Mouse (Mus musculus) embryonic facial prominence, embryonic 15.5 days (tissue): ENCODE results near the gene Klf4. TPM values are rescaled to one million over a fixed set of nuclear protein-coding genes. Genes with fewer than 3 reads are reported as not detected.

Experiments
- ATAC-seq: fragments of 200-750 bp; cut with Nextera tagmentation; 2 replicates; pipeline ENCODE4 v1.8.0; 2017; ENCODE audit warnings: low read depth, moderate TSS enrichment; ENCODE audit not compliant: insufficient number of reproducible peaks, low FRiP score, low TSS enrichment
- H3K27ac ChIP-seq: fragments of 300-500 bp; sonication (generic); replicated peaks from 2 replicates; pipeline ENCODE4 v1.5.1; 2015; ENCODE audit warnings: mild to moderate bottlenecking, inconsistent platforms
- H3K27me3 ChIP-seq: fragments of 300-500 bp; sonication (generic); 2 replicates; pipeline ENCODE4 v1.6.1; 2015; ENCODE audit warnings: inconsistent platforms
- H3K36me3 ChIP-seq: fragments of 300-500 bp; sonication (generic); 2 replicates; pipeline ENCODE4 v1.6.1; 2015; ENCODE audit warnings: mild to moderate bottlenecking, inconsistent platforms
- H3K4me1 ChIP-seq: fragments of 300-500 bp; sonication (generic); 2 replicates; pipeline ENCODE4 v1.6.1; 2015; ENCODE audit warnings: inconsistent platforms
- H3K4me2 ChIP-seq: fragments of 300-500 bp; sonication (generic); replicated peaks from 2 replicates; pipeline ENCODE4 v1.6.1; 2015; ENCODE audit warnings: mild to moderate bottlenecking, inconsistent platforms
- H3K4me3 ChIP-seq: fragments of 300-500 bp; sonication (generic); replicated peaks from 2 replicates; pipeline ENCODE4 v1.5.1; 2015; ENCODE audit warnings: mild to moderate bottlenecking, inconsistent platforms
- H3K9ac ChIP-seq: fragments of 300-500 bp; sonication (generic); 2 replicates; pipeline ENCODE4 v1.6.1; 2015; ENCODE audit warnings: inconsistent platforms
- H3K9me3 ChIP-seq: fragments of 300-500 bp; sonication (generic); replicated peaks from 2 replicates; pipeline ENCODE4 v1.6.1; 2016; ENCODE audit warnings: inconsistent platforms
- WGBS: fragments of 180-500 bp; shearing (Covaris S2); methylation state at CpG from one replicate; pipeline ENCODE4 v1.1.7; 2015; 5-methylcytosine and 5-hydroxymethylcytosine counted together
- polyA plus RNA-seq: library from polyadenylated mRNA; unstranded; fragments of >200 nt; fragmentation: Nextera tagmentation; extraction: Ambion mirVana; gene quantifications from 2 replicates; pipeline ENCODE4 v1.2.1, GENCODE M21; 2015

Klf4 gene
- polyA plus RNA-seq, result 43.0 and 45.2 TPM in 2 replicates

DNA sequence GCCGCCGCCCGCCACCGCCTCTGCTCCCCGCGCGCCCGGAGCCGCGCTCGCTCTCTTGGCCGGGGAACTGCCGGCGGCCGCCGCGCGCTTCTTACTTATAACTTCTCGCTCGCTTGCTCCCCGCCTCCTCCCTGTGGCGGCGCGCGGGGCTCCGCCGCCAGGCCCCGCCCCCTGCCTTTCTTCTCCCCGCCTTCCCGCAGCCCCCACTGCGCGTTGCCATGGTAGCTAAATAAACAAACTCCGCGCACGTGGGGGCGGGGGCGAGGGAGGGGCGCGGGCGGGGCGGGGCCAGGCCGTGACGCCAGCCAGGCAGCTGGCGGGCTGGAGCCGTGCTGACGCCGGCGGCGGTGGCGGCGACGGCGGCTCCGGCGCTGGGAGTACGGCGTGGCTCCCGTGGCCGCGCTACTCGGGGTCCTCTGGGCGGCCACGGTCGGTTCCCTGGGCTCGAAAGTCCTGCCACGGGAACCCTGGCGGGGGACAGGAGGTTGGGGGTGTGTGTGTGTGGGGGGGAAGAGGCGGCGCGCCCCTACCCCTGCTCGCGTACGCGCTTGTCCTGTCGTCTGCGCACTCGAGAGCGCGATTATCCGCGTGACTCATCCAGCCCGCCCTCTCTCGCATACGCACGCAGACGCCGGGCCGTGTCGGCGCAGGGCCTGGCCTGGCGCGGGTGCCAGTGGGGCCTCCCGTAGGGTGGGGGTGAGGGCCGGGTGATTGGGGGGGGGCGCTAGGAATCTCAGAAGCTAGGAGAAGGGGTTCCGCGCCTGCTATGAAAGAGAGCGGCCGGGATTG, at the start of gene Klf4:
Klf4 (minus strand) TSS at position 60 of the 789 bp plus-strand sequence.
- no peaks in the 10 kb centered on the region for H3K36me3 ChIP-seq
- H3K4me1 ChIP-seq, result peaks cover 27% of the 10 kb centered on the region

DNA sequence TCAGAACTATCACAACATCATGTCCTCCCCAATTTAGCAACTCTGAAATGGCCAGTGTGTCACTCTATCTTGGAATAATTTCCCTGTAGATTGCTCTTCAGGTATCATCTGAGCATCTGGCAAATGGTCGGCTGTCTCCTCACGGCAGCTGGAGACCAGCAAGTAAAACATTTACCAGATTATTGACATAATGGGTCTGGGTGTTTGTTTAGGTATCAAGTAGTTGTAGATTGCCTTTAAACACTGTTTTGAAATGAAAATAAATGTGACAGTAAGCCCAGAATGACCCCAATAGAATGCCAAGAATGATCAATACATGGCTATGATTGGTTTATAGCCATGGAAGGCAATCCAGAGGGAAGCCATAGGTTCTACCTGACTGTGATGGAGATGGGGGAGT, 39.2 kb upstream of the Klf4 start:
- 79% methylated on average over 2 of the region's 2 CpGs for WGBS
- H3K9ac ChIP-seq, result no peak overlapping the region
- H3K36me3 ChIP-seq, result no peaks in the 10 kb centered on the region
- H3K27ac ChIP-seq, result no peak overlapping the region
- no peaks in the 10 kb centered on the region for H3K4me1 ChIP-seq
- no peak overlapping the region for H3K4me3 ChIP-seq
- H3K27me3 ChIP-seq, result no peaks in the 10 kb centered on the region
- H3K4me2 ChIP-seq, result no peak overlapping the region
- H3K9me3 ChIP-seq, result no peaks in the 10 kb centered on the region
- ATAC-seq, result no peak

More for the DNA sequence above, at the start of gene Klf4:
- Histone ChIP-seq H3K27ac (peak within 1 kb of the TSS; percentile 96), H3K4me2 (peak within 1 kb of the TSS; percentile 90), H3K9ac (peak within 1 kb of the TSS; percentile 68), H3K4me3 (peak within 1 kb of the TSS; percentile 55), H3K27me3 (no peaks in the 10 kb centered on the region), H3K9me3 (no peaks in the 10 kb centered on the region)
- peak; percentile 87 for ATAC-seq
- under 1% methylated on average over 70 of the region's 99 CpGs for WGBS

GRCm38 (mm10) chr4:55567986-55568385, 35.7 kb upstream of the Klf4 start:
- Histone ChIP-seq H3K4me1 (peaks cover 6% of the 10 kb centered on the region; the same call in 1 of the 2 replicates), H3K9me3 (no peaks in the 10 kb centered on the region), H3K4me2 (no peak overlapping the region), H3K9ac (no peak overlapping the region), H3K36me3 (no peaks in the 10 kb centered on the region), H3K27me3 (no peaks in the 10 kb centered on the region), H3K27ac (no peak overlapping the region), H3K4me3 (no peak overlapping the region)
- 80% methylated on average over 9 of the region's 9 CpGs for whole genome bisulfite sequencing
- ATAC-seq, result no peak

- Histone ChIP-seq H3K27ac (no peak overlapping the region), H3K9me3 (no peaks in the 10 kb centered on the region), H3K4me1 (peaks cover 6% of the 10 kb centered on the region; the same call in 1 of the 2 replicates), H3K4me2 (no peak overlapping the region), H3K4me3 (no peak overlapping the region), H3K27me3 (no peaks in the 10 kb centered on the region), H3K9ac (no peak overlapping the region), H3K36me3 (no peaks in the 10 kb centered on the region)
- ATAC-seq, result no peak
- 57% methylated on average over 5 of the region's 5 CpGs for WGBS
Observed at GRCm38 (mm10) chr4:55567575-55567974, 35.3 kb upstream of the Klf4 start.

GRCm38 (mm10) chr4:55564317-55564716, 32.1 kb upstream of the Klf4 start:
- Histone ChIP-seq H3K4me3 (no peak overlapping the region), H3K27me3 (no peaks in the 10 kb centered on the region), H3K36me3 (no peaks in the 10 kb centered on the region), H3K4me2 (no peak overlapping the region), H3K9ac (no peak overlapping the region), H3K27ac (no peak overlapping the region), H3K4me1 (peaks cover 13% of the 10 kb centered on the region), H3K9me3 (no peaks in the 10 kb centered on the region)
- no peak for ATAC-seq
- WGBS, result 71% methylated on average over 2 of the region's 2 CpGs

- no peak overlapping the region for H3K9ac ChIP-seq
- no peak for ATAC-seq
- H3K4me1 ChIP-seq, result peaks cover 13% of the 10 kb centered on the region
- no peak overlapping the region for H3K4me3 ChIP-seq
- no peaks in the 10 kb centered on the region for H3K36me3 ChIP-seq
- 0 out of 2 replicates have a peak overlapping the region, but pooled peaks have one; percentile 0 for H3K4me2 ChIP-seq
- H3K9me3 ChIP-seq, result no peaks in the 10 kb centered on the region
- 36% methylated on average over 8 of the region's 8 CpGs for WGBS
- H3K27ac ChIP-seq, result peak overlapping the region; percentile 9; the same call in 1 of the 2 replicates
- no peaks in the 10 kb centered on the region for H3K27me3 ChIP-seq
Observed at GRCm38 (mm10) chr4:55563050-55563449, 30.8 kb upstream of the Klf4 start.

DNA sequence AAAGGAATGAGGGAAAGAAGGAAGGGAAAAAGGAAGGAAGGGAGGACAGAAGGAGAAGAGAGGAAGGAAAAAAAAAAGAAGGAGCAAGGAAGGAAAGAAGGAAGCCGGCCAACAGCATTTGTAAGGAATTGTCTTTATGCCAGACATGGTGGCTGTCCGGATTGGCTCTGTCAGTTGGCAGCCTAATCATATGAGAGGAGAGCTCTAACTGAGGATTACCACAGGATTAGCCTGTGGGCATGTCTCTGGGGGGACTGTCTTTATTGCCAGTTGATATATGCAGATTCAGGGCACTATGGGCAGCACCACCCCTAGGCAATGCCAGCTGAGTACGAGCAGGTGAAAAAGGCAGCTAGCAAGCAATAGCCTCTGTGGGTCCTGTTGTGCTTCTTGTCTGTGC, 29.8 kb upstream of the Klf4 start:
- no peaks in the 10 kb centered on the region for H3K36me3 ChIP-seq
- WGBS, result 46% methylated on average over 3 of the region's 3 CpGs
- H3K4me3 ChIP-seq, result no peak overlapping the region
- no peak for ATAC-seq
- H3K27ac ChIP-seq, result peak overlapping the region; percentile 1; the same call in 1 of the 2 replicates
- H3K27me3 ChIP-seq, result no peaks in the 10 kb centered on the region
- H3K4me2 ChIP-seq, result no peak overlapping the region
- peaks cover 13% of the 10 kb centered on the region for H3K4me1 ChIP-seq
- no peaks in the 10 kb centered on the region for H3K9me3 ChIP-seq
- H3K9ac ChIP-seq, result no peak overlapping the region

DNA sequence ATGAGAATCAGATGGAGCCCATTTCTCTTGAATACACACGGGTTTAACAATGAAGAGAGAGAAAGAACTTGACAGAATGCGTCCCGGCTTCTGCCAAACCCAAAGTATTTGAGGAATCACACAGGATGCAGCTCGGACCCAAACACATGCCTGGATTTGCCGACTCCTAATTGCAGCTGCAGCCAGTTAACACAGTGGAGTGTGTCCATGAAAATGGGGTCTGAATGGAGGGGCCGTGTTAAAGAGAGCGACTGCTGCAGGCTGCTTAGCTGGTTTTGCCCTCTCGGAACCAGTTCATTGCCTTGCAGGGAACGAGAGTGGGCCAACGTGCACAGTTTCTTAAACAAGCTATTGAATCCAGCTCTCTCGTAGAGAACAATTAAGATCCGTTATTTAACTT, 14.6 kb upstream of the Klf4 start:
- Histone ChIP-seq H3K27me3 (no peaks in the 10 kb centered on the region), H3K36me3 (no peaks in the 10 kb centered on the region), H3K4me2 (no peak overlapping the region), H3K4me1 (peaks cover 15% of the 10 kb centered on the region; the same call in 1 of the 2 replicates), H3K9ac (no peak overlapping the region), H3K27ac (0 out of 2 replicates have a peak overlapping the region, but pooled peaks have one; percentile 5), H3K4me3 (no peak overlapping the region), H3K9me3 (no peaks in the 10 kb centered on the region)
- 0 out of 2 replicates have a peak, but pooled peaks have one; percentile 63 for ATAC-seq
- WGBS, result 34% methylated on average over 12 of the region's 12 CpGs

GRCm38 (mm10) chr4:55542753-55543152, 10.5 kb upstream of the Klf4 start:
- 58% methylated on average over 2 of the region's 2 CpGs for WGBS
- Histone ChIP-seq H3K4me1 (peaks cover 15% of the 10 kb centered on the region; the same call in 1 of the 2 replicates), H3K27me3 (no peaks in the 10 kb centered on the region), H3K27ac (no peak overlapping the region), H3K36me3 (no peaks in the 10 kb centered on the region), H3K4me2 (no peak overlapping the region), H3K9ac (no peak overlapping the region), H3K9me3 (no peaks in the 10 kb centered on the region), H3K4me3 (no peak overlapping the region)
- no peak for ATAC-seq

DNA sequence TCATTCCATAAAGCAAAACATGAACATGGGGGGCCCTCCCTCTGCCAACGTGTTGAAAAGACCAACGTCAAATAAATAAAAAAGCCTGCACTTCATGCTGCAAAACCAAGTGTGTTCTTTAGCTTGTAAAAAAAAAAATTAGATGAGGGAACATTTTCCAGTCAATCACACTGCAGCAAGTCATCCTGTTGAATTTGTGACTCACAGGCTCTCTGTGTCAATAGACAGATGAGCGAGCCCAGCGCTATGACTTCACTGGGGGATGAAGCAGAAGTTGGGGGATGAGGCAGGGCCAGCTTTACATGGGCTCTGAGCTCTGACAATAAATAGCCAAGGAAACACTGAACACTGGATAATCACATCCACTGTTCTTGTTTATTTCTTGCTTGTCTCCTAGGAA, 9.4 kb upstream of the Klf4 start:
- Histone ChIP-seq H3K9ac (no peak overlapping the region), H3K4me1 (peaks cover 15% of the 10 kb centered on the region; the same call in 1 of the 2 replicates), H3K27me3 (no peaks in the 10 kb centered on the region), H3K4me3 (no peak overlapping the region), H3K9me3 (no peaks in the 10 kb centered on the region), H3K27ac (no peak overlapping the region), H3K4me2 (no peak overlapping the region), H3K36me3 (no peaks in the 10 kb centered on the region)
- WGBS, result 59% methylated on average over 4 of the region's 4 CpGs
- no peak for ATAC-seq

DNA sequence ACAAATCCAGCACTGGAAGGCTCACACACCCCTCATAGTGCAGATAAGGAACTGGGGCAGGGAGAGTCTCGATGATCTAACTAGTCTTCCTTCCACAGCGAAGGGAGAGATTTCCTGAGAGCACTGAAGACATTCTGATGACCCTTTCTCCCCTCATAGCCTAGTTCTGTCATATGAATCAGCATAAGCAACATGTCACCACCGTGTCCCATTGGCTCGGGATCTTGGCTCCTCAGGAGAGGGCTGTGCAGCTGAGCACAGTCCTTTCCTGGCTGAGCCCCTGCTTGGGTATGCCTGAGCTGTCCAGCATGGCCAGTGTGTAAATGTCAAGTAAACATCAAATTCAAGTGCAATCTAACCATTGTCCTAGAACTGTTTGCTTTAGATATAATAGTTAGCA, 9.0 kb upstream of the Klf4 start:
- no peak for ATAC-seq
- H3K9ac ChIP-seq, result no peak overlapping the region
- WGBS, result 73% methylated on average over 4 of the region's 4 CpGs
- H3K4me2 ChIP-seq, result no peak overlapping the region
- no peaks in the 10 kb centered on the region for H3K36me3 ChIP-seq
- H3K4me3 ChIP-seq, result no peak overlapping the region
- H3K27me3 ChIP-seq, result no peaks in the 10 kb centered on the region
- H3K27ac ChIP-seq, result no peak overlapping the region
- 0 out of 2 replicates have a peak, but pooled peaks cover 12% of the 10 kb centered on the region for H3K4me1 ChIP-seq
- H3K9me3 ChIP-seq, result no peaks in the 10 kb centered on the region
